Mouse (Mus musculus) brain, embryonic 14.5 days (tissue): ENCODE results near the gene Atp6v0a1.

Experiments used
- CTCF ChIP-seq: fragments of 200-500 bp; IDR thresholded peaks from 2 replicates; pipeline ENCODE4 v1.5.1; 2012; ENCODE audit warnings: inconsistent platforms, mild to moderate bottlenecking, moderate library complexity, borderline replicate concordance; ENCODE audit not compliant: insufficient read depth, insufficient read length; ENCODE audit errors: extremely low read depth
- POLR2A ChIP-seq: fragments of 200-500 bp; IDR thresholded peaks from 2 replicates; pipeline ENCODE4 v1.6.1; 2012; ENCODE audit warnings: mild to moderate bottlenecking, inconsistent platforms, borderline replicate concordance; ENCODE audit not compliant: poor library complexity, insufficient read depth, insufficient read length, severe bottlenecking; ENCODE audit errors: extremely low read depth

- TF ChIP-seq CTCF (no peak), POLR2A (no peak)
Measured at GRCm38 (mm10) chr11:101037795-101038194, 28.5 kb downstream of the Atp6v0a1 start.
